Mouse (Mus musculus) layer of hippocampus, postnatal 25 days (tissue): ENCODE measurements around the gene Aire. TPM values are rescaled to one million over a fixed set of nuclear protein-coding genes. Genes with fewer than 3 reads are reported as not detected.

Experiments used
- DNase-seq, 2 experiments: peaks; one replicate each; pipeline ENCODE4 v3.0.0; 2022; ENCODE audit warnings: mixed read lengths in 2 of 2, low spot score in 1 of 2; ENCODE audit errors: extremely low spot score in 1 of 2
- total RNA-seq, 2 experiments: library from RNA; stranded (reverse); gene quantifications; 2 replicates each; pipeline ENCODE4 v1.2.3; 2021

The Aire gene
- under 1 TPM; 0.16 to 0.27 TPM for total RNA-seq

- peak; percentile 48 to 62 for DNase-seq
These were observed at the start of gene Aire for GRCm38 (mm10) chr10:78043406-78043836. Aire (minus strand) TSS chr10:78043610.

- DNase-seq = no peak
These were observed 49.3 kb upstream of the Aire start for GRCm38 (mm10) chr10:78092725-78093029.

GRCm38 (mm10) chr10:78091865-78092724 lies 48.7 kb upstream of the Aire start:
- DNase-seq = no peak

- no peak for DNase-seq
These were observed 47.5 kb upstream of the Aire start for GRCm38 (mm10) chr10:78090706-78091491.

- DNase-seq = no peak
These were observed 46.8 kb upstream of the Aire start for GRCm38 (mm10) chr10:78090246-78090645.

- no peak for DNase-seq
These were observed 43.7 kb upstream of the Aire start for GRCm38 (mm10) chr10:78087101-78087511.

- no peak for DNase-seq
These were observed 43.1 kb upstream of the Aire start for GRCm38 (mm10) chr10:78086444-78087061.

GRCm38 (mm10) chr10:78085711-78086110 lies 42.3 kb upstream of the Aire start:
- DNase-seq = no peak

GRCm38 (mm10) chr10:78084073-78084472 lies 40.7 kb upstream of the Aire start:
- DNase-seq = no peak

- DNase-seq = no peak
These were observed 36.7 kb upstream of the Aire start for GRCm38 (mm10) chr10:78079955-78080591.

GRCm38 (mm10) chr10:78078276-78078675 lies 34.9 kb upstream of the Aire start:
- DNase-seq = no peak

GRCm38 (mm10) chr10:78077862-78078261 lies 34.5 kb upstream of the Aire start:
- DNase-seq = no peak

- DNase-seq = no peak
These were observed 31.6 kb upstream of the Aire start for GRCm38 (mm10) chr10:78074977-78075376.

GRCm38 (mm10) chr10:78074151-78074550 lies 30.7 kb upstream of the Aire start:
- DNase-seq = no peak

- peak; percentile 37 to 39 for DNase-seq
These were observed 25.9 kb upstream of the Aire start, which contains the start of gene Icosl for GRCm38 (mm10) chr10:78069101-78070011. Icosl (plus strand) TSS chr10:78069302.

GRCm38 (mm10) chr10:78068541-78068940 lies 25.1 kb upstream of the Aire start:
- DNase-seq = no peak

GRCm38 (mm10) chr10:78067226-78067625 lies 23.8 kb upstream of the Aire start:
- DNase-seq = no peak

GRCm38 (mm10) chr10:78063122-78063521 lies 19.7 kb upstream of the Aire start:
- DNase-seq = no peak

- no peak for DNase-seq
These were observed 13.6 kb upstream of the Aire start for GRCm38 (mm10) chr10:78057056-78057455.
